Mouse (Mus musculus) layer of hippocampus, postnatal 10 days (tissue): ENCODE results near the gene Nbl1. TPM values are rescaled to one million over a fixed set of nuclear protein-coding genes. Genes with fewer than 3 reads are reported as not detected.

Experiments
- DNase-seq, 2 experiments: peaks; one replicate each; pipeline ENCODE4 v3.0.0; 2021; ENCODE audit warnings: low spot score in 2 of 2
- total RNA-seq, 2 experiments: library from RNA; stranded (reverse); gene quantifications; 2 replicates each; pipeline ENCODE4 v1.2.3; 2021

The Nbl1 gene
- total RNA-seq, 2 experiments from 2014 or later, result 64.4 to 83.9 TPM

DNA sequence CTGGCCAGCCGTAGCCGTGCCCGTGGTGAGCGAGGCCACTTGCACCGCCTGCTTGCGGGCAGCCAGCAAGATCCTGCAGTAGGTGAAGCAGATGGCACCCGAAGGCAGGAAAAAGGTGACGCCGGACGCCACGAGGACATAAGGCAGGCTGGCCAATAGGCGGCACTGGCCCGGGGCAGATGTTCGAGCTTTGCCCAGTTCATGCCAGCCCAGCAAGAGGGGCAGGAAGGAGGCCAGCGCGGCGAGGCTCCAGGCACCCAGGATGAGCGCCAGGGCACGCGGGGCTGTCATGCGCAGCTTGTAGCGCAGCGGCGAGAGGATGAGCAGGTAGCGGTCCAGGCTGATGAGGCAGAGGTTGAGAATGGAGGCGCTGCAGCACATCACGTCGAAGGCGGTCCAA is 18.7 kb downstream of the Nbl1 start:
- peak in 1 of 2 experiments; percentile 39 for DNase-seq

DNA sequence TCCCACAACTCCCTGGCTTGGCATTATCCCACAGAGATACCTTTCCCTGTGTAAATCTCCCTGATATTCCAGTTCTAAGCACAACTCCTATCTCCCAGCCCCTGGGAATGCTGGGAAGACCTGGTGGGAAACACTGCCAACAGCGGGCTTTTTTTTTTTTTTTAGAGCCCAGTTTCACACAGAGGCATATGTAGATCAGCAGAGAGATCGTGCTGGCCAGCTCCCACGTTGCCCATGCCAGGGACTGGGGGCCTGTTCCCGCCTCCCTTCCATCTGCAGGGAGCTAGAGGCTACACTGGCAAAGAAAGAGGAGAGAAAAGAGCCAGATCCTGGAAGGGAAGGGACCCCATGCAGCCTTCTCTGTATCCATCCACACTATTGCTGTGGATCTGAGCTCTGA is 24.5 kb downstream of the Nbl1 start:
- peak in 1 of 2 experiments; percentile 65 for DNase-seq

DNA sequence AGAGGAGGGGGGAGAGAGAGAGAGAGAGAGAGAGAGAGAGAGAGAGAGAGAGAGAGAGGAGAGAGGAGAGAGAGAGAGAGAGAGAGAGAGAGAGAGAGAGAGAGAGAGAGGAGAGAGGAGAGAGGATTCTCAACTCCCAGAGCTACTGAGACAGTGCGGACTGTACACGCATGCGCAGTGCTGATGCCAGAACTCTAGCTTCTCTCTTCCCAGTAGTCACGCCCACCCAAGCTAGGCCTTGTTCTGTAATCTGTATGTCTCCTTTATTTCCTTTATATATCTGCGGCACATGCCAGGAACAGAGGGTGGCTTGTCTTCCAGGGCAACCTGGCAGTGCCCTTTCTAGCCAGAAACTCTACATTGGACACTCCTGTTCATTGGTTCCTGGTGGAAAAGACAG is 28.0 kb downstream of the Nbl1 start:
- DNase-seq, result no peak

DNA sequence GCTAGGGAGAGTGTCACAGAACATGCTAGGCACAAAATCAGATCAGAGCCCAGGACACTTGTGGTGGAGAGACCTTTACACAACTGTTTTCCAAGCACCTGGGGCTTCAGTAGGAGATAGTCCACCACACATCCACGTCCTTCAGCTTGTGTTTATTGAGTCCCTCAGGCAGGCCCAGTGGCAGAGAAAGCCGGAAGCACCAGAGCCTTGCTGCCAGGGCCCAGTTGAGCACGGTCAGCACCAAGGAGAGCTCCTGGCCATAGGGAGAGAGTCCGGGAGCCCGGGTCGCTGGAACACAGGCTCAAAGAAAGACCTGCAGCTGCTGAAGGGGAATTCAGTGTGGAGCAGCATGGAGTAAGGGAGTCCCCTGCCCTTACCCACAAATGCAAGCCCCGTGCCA is 33.2 kb downstream of the Nbl1 start:
- DNase-seq, result peak in 1 of 2 experiments; percentile 54

DNA sequence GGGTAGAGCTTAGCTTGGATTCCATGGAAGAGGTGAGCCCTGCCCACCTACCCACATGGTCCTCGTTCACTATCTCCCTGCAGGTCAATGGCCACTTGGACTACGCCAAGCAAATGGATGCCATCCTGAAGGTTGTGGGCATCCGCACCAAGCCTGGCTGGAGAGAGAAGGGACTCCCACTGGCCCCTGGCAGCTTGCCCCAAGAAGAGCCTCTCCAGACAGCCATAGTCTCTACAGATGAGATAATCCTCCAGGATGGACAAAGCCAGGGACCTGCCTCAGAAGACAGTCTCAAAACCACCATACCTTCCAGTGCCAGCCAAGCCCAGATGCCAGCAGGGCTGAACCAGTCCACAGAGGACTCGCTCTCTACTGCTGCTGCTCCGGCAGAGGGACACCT is 34.8 kb downstream of the Nbl1 start:
- DNase-seq, result no peak

DNA sequence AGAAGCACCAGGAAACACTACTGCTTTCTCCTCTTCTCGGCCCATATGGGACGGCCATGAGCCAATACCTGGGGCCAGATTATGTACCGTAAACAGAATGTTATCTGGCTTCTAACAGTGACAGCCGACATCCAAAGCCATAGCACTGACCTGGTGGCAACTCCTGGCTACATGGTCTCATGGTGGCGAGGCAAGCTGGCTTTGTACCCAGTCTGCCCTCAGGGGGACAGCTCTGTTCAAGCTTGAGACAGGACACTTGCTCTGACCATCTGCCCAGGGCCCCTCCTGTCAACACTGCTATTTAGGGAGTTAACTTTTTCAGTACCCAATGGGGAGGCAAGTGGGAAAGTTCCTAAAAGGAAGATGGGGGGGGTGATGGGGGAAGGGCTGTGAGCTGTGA is 35.5 kb downstream of the Nbl1 start:
- no peak for DNase-seq

DNA sequence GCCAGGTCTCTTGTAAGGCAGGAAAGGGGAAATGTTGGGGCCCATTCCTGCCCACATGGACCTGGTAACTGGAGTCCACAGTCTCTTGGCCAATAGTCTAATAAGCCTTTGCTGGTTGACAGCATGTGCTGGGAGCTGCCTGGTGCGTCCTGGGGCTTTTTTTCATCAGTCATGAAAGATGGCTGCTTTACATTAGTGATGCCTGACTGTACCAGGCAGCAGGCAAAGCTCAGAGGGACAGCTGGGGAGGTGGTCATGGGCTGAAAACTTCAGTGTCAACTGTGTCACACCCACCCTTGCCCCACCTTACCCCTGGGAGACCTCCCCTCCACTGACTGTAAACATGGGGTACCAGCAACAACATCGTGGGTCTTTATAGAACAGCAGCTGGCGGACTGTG is 37.0 kb downstream of the Nbl1 start:
- no peak for DNase-seq

DNA sequence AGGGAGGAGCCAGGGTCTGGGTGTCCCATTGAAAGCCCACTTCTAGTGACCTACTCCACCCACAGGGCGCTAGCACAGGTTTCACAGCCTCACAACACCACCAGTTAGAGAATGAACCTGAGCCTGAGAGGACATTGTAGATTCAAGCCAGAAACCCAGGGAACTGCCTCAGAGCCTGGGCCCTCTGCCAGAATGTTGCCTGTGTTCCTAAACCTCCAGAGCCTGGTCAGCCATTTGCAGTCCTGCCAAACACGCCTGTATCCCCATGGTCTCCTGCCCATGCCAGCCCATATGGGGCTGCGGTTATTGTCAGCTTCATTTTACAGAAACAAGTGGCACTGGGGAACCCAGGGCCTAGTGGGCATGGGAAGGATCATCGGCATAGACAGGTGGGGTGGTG is 37.5 kb downstream of the Nbl1 start:
- no peak for DNase-seq

DNA sequence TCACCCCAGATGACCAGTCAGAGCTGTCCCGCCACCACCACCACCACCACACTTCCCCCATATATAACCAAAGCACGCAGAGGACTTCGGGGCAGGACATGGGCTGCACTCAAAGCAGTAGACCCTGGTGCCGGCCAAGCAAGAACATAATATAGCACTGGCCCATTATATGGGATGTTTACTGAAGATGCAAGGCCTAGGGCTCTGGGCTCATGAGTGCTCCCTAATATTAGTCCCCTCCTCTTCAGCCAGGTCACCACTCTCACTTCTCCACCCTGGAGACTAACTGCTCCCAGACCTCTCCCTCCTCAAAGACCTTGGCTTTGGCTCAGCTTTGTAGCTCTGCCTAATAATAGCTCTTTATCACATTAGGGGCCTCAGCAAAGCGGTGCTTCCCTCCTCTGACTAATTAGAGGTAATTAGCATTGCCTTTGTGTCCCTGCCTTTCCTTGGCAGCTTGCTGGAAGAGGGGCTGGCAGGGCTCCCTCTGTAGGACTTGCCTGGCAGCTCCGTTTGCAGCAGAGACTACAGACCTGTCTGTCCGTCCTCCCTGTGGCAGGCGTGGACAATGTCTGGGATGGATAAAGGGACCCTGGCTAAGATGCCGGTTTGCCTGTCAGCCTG is 38.4 kb downstream of the Nbl1 start:
- DNase-seq, result peak; percentile 73 to 79

DNA sequence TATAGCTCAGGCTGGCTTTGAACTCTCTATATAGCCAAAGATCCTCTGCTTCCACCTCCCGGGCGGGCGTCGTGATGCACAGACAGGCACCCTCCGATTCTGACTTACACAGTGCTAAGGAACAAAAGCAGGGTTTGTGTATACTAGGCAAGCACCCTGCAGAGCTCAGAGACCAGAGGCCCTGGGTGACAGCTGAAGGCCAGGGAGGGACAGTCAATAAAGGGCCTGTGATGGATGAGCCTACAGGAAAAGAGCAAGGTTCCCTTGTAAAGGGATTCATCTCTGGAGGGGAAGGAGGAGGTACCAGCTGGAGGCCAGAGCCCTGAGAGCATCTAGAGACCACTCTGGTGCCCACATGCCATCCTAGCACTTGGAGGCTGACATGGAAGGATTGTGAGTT is 39.4 kb downstream of the Nbl1 start:
- DNase-seq, result no peak

DNA sequence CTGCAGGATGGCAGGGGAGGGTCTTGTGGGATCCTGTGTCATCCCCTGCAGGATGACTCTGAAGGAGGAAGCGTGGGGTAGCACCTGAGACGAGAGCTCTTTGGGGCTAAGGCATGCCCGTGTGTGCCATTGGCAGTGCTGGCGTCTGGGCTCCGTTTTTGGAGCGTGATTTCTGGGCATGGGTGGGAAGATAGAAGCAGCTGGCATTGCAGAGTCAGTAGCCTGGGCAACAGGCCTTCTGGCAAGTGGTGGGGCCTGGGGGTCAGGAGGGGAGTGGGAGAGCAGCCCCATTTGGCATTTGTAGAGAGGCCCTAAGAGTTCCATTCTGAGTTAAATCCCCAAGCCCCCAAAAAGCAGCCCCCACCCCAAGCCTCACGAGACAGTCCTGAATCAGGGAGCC is 40.0 kb downstream of the Nbl1 start:
- no peak for DNase-seq

DNA sequence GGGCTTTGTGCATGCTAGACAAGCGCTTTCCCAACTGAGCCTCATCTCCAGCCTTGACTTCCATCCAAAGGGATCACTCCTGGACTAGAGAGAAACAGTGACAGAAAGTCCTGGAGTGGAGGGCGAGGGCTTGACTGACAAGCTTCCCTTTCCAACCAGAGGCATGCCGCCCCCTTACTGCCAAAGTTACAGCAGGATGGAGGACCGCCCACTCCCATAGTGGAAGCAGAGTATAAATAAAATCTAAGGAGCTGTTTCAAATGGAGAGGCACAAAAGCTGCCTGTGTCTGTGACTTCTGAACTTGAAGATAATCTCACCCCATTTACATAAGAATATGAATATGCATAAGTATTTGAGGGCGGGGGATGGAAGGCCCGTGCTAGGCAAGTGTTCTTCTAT is 44.3 kb downstream of the Nbl1 start:
- DNase-seq, result no peak

DNA sequence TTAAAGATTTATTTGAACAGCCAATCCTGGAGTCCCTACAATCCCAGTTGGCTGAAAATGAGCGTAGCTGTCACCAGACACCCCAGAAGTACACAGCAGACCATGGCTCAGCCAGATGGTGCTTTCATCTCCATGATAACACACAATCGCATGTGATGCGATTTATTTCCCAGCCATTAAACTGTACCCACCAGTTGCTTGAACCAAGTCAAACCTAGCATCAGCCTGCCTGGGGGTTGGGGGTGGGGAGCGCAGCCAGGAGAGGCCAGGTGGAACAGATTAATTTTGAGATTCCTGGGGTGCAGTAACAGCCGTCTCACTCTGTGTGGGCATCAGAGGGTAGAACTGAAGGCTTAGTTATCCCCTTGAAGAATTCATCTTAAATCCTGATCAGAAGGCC is 46.4 kb downstream of the Nbl1 start:
- DNase-seq, result no peak

DNA sequence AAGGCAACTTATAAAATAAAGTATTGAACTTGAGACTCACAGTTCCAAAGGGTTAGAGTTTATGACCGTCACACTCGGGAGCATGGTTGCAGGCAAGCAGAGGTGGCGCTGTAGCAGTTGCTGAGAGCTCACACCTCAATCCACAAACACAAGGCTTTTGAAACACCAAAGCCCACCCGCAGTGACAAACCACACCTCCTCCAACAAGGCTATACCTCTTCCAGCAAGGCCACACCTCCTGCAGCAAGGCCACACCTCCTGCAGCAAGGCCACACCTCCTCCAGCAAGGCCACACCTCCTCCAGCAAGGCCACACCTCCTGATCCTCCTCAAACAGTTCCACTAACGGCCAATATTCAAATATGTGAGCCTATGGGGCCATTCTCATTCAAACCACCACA is 48.2 kb downstream of the Nbl1 start:
- no peak for DNase-seq

DNA sequence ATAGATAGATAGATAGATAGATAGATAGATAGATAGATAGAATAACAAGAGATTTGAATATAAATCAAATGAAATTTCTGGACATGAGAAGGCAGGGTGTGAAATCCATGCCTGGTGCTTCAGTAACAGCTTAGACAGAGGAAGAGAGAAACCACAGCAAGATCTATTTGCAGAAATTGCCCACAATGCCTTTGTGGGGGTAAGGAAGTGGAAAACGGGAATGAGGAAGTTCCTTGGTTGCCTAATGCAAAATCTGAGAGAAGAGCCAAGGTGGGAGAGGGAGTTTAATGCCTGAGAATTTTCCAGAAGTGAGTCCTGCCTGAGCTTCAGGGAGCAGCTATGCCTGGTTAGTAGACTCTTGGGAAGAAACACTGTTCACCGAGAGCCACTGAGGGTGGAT is 49.2 kb downstream of the Nbl1 start:
- no peak for DNase-seq

DNA sequence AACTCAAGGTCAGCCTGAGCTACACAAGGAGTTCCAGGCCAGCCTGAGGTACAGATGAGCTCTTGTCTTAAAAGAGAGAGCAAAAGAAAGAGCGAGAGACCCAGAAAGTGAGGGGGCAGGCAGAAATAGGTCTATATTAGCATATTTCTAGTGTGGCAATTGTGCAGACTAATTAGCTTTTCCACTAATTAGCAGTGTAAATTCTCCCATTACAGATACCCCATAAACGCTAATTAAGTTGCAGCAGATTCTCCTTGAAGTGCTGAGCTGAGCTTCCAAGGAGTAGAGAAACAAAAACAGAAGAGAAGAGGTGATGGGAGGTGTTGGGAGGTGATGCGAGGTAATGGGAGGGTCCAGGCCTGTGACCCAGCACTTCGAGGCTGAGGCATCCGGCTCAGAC is 50.2 kb downstream of the Nbl1 start:
- no peak for DNase-seq

DNA sequence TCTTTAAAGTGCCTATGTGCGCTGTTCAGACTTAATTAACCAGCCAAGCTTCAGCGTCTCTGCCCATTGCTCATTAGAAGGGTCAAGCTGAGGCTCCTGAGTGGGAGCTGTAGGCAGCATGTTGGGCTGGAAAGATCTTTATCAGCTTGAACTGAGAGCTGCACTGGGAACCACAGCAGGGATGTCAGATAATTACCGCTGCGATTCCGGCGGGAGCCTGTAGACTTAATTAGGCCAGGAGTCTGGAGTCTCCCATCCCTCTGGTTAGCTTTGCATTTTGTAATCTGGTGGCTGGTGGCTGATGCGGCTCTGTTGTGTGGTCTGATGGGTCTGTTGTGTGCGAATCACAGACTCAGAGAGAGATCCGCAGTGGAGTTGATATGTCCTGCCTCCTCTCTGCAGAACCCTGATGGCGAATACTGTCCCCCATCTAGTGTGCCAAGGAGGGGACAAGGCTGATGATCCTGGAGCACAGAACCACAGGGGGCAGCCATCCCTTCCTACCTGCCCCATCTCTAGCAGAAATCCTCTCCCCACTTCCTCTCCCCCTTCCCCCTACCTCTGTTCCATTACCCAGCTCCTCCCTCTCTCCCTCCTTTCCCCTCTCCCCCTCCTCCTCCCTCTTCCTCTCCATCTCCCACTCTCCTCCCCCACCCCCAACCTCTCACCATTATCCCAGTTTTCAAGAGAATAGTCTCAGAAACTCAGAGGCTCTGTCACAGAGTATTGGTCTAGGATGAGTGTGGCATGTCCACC is 52.5 kb downstream of the Nbl1 start:
- DNase-seq, result no peak

DNA sequence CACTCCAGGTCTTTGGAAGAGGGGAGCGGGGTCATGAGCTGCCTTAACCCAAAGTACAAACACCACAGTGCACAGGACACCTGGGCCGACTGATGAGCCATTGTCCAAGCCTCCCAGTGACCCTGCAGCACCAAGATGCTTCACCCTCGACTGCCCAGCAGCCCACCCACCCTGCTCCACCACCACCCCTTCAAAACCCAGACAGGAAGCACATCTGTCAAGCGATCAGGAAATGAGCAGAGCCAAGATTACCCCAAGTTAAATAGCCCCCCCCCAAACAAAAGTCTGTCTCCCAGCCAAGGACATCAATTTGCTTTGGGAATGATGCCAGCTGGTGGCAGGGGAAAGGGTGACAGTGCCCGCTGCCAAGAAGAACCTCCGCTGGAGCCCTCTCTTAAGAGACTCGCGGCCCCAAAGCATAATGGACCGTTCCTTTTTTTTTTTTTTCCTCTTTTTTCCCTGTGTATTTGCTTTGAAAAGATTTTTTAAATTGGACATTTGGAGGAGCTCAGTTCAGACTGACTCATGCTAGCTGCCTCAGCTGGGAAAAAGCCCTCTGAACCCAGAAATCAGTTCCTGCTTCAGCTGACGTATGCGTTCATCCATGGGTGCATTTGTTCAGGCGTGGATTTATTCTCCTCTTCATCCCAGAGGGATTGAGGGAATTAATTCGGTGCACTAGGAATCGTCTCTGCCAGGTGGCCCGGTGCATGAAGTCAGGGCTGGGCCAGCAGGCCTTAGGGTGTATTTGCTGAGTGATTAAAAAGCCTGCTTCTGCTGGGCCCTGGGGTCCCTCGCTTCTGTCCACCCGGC is 54.8 kb downstream of the Nbl1 start:
- DNase-seq, result peak; percentile 59 to 70

DNA sequence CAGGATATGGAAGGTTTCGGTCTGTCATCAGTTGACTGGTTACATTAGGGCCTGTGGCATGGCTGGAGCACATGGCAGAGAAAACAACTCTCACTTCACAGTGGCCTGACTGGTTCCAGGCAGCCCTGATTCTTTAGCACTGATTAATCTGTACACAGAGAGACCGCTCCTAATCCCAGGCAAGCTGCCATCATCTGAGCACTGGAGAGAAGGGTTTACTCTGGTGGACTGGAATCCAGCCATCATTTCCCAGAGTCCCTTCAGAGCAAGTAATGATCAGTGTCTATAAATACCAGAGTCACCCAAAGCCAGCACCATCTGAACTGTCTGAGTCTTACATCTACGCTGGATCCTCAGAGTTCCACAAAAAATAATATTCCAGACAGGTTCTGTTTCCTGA is 57.0 kb downstream of the Nbl1 start:
- no peak for DNase-seq

DNA sequence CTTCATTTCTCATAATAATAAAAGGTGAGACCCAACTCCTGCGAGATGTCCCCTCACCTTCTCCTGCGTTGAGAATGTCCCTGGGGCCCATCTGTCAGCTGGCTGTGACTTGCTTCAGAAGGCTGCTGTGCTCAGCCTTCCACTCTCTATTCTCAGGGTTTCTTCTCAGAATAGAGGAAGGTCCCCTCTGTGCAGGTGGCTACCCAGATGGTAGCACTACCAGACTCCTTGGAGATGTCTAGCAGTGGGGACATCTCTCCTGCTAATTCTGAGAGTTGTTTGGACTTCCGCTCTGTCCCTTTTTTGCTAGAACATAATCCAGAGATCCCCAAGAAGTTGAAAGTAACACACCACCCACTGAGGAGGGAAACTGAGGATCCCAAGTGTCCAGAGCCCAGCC is 57.9 kb downstream of the Nbl1 start:
- DNase-seq, result no peak

DNA sequence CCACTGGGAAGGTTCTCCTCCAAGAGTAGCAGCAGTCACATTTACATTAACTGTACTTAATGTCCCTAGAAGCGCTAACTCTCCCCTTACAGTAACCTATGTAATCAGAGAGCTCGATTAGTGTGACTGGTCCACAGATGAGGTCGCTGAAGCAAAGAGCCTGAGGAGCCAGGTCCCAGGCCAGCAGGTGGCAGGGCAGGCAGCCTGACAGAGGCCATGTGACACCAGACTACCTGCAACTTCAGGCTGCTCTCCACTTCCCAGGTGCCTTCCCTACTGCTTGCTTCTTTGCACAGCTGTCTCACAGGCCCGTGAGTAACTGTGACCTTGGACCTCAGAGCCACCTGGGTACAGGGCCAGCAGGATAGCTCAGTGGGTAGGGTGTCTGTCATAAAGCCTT is 58.3 kb downstream of the Nbl1 start:
- DNase-seq, result no peak

DNA sequence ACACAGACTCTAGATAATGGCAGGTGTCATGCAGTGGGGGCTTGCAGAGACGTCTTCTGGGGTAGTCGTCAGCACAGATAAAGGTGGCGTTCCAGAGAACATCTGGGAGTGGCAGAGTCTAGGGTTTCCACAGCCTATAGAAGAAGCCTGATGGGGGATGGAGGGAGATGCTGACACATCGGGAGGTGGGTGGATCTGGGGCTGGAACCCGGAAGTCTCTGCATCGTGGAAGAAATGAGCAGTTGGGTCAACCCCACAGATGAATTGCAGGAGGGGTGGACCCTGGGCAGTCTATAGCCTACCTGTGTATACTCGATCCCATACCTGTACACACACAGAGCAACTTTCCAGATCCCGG is 58.8 kb downstream of the Nbl1 start:
- no peak for DNase-seq
